Mouse (Mus musculus): ENCODE results near the gene March1.
A peak's percentile ranks its signal among the peaks of the same experiment; 100 is the strongest.

March1 gene

DNA sequence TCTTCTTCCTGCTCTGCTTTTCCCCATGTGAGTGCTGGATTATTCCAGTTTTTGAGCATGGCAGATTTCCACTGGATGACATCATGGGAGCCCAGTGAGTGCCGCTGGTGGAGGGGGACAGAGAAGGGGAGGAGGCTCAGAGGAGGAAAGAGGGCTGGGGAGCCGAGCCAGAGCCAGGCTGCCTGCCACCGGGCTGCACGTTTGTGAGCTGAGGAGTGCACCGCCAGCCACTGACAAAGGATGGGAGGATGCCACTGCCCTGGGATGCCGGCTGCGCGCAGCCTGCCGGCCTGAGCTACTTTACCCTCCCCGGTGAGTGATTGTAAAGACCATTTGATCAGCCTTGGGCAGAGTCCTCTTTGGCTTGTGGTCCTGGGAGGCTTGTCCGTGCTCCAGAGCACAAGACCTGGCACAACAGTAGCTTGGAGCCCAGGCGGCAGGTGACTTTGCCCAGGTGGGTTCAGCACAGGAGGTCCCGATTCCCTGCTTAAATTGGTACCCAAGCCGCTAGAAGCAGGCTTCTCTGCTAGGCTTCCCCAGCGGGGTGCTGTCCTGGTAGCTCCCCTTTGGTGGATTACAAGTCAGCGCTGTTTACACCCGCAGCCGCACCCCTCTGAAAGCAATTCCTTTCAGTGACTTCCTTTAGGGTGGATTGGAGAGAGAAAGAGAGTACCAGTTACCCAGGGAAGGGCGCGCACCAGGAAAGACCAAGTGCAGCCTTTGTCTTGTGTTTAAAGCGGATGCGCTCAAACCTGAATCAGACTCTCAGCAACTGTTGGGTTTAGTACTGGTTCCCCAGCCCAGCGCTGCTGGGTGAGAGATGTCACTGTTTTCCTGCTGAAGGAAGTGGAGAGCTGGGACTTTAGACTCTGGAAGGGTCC, at the start of gene March1:
TSS of gene March1 (plus strand) at position 30 of the 881 bp plus-strand sequence.
- peak within 1 kb of the TSS; percentile 76 for H3K4me3 ChIP-seq (replicated peaks; ENCODE audit: low read length)
- peaks cover 12% of the 10 kb centered on the region; the same call in 1 of the 2 replicates for H3K4me1 ChIP-seq (replicated peaks; ENCODE audit: low read depth, low read length)
- TF ChIP-seq POU5F1 (IDR thresholded peaks at IDR 0.05; ENCODE audit: borderline replicate concordance, low read length) (no peak), CTCF (conservative IDR thresholded peaks at IDR 0.05; ENCODE audit: low read length) (no peak), NANOG (IDR thresholded peaks at IDR 0.05; ENCODE audit: borderline replicate concordance, low read length) (no peak)
- H3K9me3 ChIP-seq (ENCODE audit: low read length), result no peaks in the 10 kb centered on the region
- H3K27me3 ChIP-seq (ENCODE audit: insufficient read depth, low read length), result peaks cover 23% of the 10 kb centered on the region
- H3K36me3 ChIP-seq (ENCODE audit: insufficient read depth, low read length), result no peaks in the 10 kb centered on the region

DNA sequence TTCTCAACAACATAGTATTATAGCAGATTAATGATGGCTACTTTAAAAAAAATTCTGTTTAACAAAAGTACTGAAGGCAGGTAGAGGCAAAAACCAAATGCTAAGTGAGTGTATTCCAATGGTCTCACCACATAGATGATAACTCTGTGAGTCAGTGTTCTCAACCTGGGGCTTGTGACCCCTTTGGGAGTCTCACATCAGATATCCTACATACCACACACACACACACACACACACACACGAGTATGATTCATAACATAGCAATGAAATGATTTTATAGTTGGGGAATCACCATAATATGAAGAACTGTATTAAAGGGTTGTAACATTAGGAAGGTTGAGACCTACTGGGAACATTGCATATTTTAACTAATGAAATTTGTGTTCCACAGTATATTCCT, 30.8 kb upstream of the March1 start:
- Histone ChIP-seq H3K9me3 (ENCODE audit: low read length) (no peaks in the 10 kb centered on the region), H3K4me1 (replicated peaks; ENCODE audit: low read depth, low read length) (no peaks in the 10 kb centered on the region), H3K36me3 (ENCODE audit: insufficient read depth, low read length) (no peaks in the 10 kb centered on the region), H3K4me3 (replicated peaks; ENCODE audit: low read length) (no peak overlapping the region), H3K27me3 (ENCODE audit: insufficient read depth, low read length) (no peaks in the 10 kb centered on the region)
- no peak for TF ChIP-seq NANOG (IDR thresholded peaks at IDR 0.05; ENCODE audit: borderline replicate concordance, low read length)
- no peak for TF ChIP-seq POU5F1 (IDR thresholded peaks at IDR 0.05; ENCODE audit: borderline replicate concordance, low read length)
- TF ChIP-seq CTCF (conservative IDR thresholded peaks at IDR 0.05; ENCODE audit: low read length), result no peak

DNA sequence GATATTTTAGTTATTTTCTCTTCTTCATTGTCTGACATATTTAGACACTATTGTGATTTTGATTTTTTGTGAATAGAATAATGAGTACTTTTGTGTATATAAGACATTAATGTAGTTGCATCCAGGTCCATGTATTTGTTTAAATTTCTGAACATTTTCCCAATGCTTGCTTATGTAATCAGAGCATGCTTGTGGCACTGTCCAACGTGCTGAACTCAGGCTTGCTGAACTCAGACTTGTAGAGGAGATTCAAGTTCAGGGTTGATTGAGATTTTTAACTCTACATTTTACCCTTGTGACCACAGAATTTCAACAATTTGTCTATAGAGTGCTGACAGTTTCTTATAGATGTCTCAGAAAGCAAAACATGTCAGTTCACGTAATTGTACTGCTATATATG, 14.5 kb upstream of the March1 start:
- no peak overlapping the region for H3K4me3 ChIP-seq (replicated peaks; ENCODE audit: low read length)
- no peak for TF ChIP-seq CTCF (conservative IDR thresholded peaks at IDR 0.05; ENCODE audit: low read length)
- no peak for TF ChIP-seq POU5F1 (IDR thresholded peaks at IDR 0.05; ENCODE audit: borderline replicate concordance, low read length)
- no peak for TF ChIP-seq NANOG (IDR thresholded peaks at IDR 0.05; ENCODE audit: borderline replicate concordance, low read length)

DNA sequence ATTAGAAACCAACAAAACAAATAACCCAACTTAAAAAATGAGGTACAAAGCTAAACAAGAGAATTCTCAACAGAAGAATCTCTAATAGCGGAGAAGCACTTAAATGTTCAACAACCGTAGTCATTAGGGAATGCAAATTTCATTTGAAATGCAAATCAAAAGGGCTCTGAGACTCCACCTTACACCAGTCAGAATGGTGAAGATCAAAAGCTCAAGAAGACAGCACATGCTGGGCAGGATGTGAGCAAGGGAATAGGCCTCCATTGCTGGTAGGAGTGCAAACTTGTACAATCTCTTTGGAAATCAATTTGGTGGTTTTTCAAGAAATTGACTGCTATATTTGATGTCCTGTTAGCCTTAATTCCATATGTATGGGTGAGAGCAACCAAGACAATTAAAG, 8.2 kb upstream of the March1 start:
- Histone ChIP-seq H3K4me3 (replicated peaks; ENCODE audit: low read length) (no peak overlapping the region), H3K4me1 (replicated peaks; ENCODE audit: low read depth, low read length) (0 out of 2 replicates have a peak, but pooled peaks cover 5% of the 10 kb centered on the region), H3K9me3 (ENCODE audit: low read length) (no peaks in the 10 kb centered on the region), H3K36me3 (ENCODE audit: insufficient read depth, low read length) (no peaks in the 10 kb centered on the region), H3K27me3 (ENCODE audit: insufficient read depth, low read length) (no peaks in the 10 kb centered on the region)
- TF ChIP-seq NANOG (IDR thresholded peaks at IDR 0.05; ENCODE audit: borderline replicate concordance, low read length) (peak; percentile 53; the same call in 1 of the 2 replicates), CTCF (conservative IDR thresholded peaks at IDR 0.05; ENCODE audit: low read length) (no peak)

More for the DNA sequence above, 14.5 kb upstream of the March1 start:
- no peaks in the 10 kb centered on the region for H3K4me1 ChIP-seq (replicated peaks; ENCODE audit: low read depth, low read length)
- no peaks in the 10 kb centered on the region for H3K9me3 ChIP-seq (ENCODE audit: low read length)
- H3K27me3 ChIP-seq (ENCODE audit: insufficient read depth, low read length), result no peaks in the 10 kb centered on the region
- no peaks in the 10 kb centered on the region for H3K36me3 ChIP-seq (ENCODE audit: insufficient read depth, low read length)

DNA sequence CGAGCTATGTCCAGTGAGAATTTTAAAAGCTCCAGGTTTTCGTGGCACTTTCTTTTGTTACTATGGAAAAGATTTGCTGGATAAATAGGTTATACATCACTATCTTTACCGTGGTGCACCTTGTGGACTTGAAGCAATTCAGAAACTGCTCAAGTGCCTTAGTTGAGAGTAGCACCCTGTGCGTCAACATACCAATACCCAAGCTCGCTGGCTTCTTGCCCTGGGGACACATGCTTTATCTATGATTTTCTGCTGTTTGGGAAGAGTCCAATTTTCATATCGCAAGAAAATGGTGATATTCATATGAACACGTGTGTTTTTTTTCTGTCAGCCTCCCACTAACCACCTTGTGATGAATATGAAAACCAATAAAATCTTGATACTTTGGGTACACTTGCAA, 1.3 kb downstream of the March1 start:
- H3K36me3 ChIP-seq (ENCODE audit: insufficient read depth, low read length), result no peaks in the 10 kb centered on the region
- peaks cover 23% of the 10 kb centered on the region for H3K27me3 ChIP-seq (ENCODE audit: insufficient read depth, low read length)
- H3K4me3 ChIP-seq (replicated peaks; ENCODE audit: low read length), result peak overlapping the region; percentile 76; the same call in 1 of the 2 replicates
- TF ChIP-seq POU5F1 (IDR thresholded peaks at IDR 0.05; ENCODE audit: borderline replicate concordance, low read length) (no peak), NANOG (IDR thresholded peaks at IDR 0.05; ENCODE audit: borderline replicate concordance, low read length) (no peak), CTCF (conservative IDR thresholded peaks at IDR 0.05; ENCODE audit: low read length) (no peak)
- H3K4me1 ChIP-seq (replicated peaks; ENCODE audit: low read depth, low read length), result peaks cover 12% of the 10 kb centered on the region; the same call in 1 of the 2 replicates
- no peaks in the 10 kb centered on the region for H3K9me3 ChIP-seq (ENCODE audit: low read length)

DNA sequence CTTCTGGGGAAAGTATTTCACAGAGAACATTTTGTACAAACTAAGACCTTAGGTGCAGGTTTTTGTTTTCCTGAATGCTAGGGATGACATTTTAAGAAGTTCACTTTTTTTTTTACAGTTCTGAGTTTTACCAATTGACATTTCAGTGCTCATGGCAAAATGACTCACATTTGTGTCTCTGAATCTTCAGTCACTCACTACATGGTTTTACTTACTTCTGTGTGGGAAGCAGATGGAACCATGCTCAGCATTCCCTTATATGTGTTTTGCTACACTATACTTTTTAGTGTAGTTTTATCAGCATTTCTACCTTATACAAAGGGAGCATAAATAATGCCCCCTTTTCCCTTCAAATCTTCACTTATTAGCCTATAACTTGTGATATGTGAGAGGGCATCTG, 27.2 kb downstream of the March1 start:
- Histone ChIP-seq H3K4me1 (replicated peaks; ENCODE audit: low read depth, low read length) (no peaks in the 10 kb centered on the region), H3K27me3 (ENCODE audit: insufficient read depth, low read length) (no peaks in the 10 kb centered on the region), H3K36me3 (ENCODE audit: insufficient read depth, low read length) (no peaks in the 10 kb centered on the region), H3K9me3 (ENCODE audit: low read length) (no peaks in the 10 kb centered on the region), H3K4me3 (replicated peaks; ENCODE audit: low read length) (no peak overlapping the region)
- TF ChIP-seq NANOG (IDR thresholded peaks at IDR 0.05; ENCODE audit: borderline replicate concordance, low read length) (no peak), CTCF (conservative IDR thresholded peaks at IDR 0.05; ENCODE audit: low read length) (no peak), POU5F1 (IDR thresholded peaks at IDR 0.05; ENCODE audit: borderline replicate concordance, low read length) (no peak)

DNA sequence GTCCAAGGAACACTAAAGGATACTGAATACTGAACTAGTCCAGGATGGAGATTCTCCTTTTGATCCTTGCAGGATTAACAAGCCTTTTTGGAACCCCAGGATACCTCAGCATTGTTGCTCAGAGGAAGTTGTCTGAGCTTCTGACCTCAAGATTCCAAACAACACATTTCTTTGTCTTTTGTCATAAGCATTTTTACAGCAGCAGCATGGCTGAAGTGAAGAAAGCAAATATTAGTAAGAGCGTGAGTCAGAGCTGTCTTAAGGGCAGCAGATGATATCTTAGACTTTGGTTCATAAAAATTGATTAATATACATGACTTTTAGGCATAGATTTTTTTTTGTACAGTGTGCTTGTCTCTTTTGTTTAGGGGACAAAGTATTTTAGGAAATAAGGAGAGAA, 27.8 kb downstream of the March1 start:
- H3K36me3 ChIP-seq (ENCODE audit: insufficient read depth, low read length), result no peaks in the 10 kb centered on the region
- no peaks in the 10 kb centered on the region for H3K9me3 ChIP-seq (ENCODE audit: low read length)
- no peaks in the 10 kb centered on the region for H3K27me3 ChIP-seq (ENCODE audit: insufficient read depth, low read length)
- no peaks in the 10 kb centered on the region for H3K4me1 ChIP-seq (replicated peaks; ENCODE audit: low read depth, low read length)
- TF ChIP-seq CTCF (conservative IDR thresholded peaks at IDR 0.05; ENCODE audit: low read length) (no peak), POU5F1 (IDR thresholded peaks at IDR 0.05; ENCODE audit: borderline replicate concordance, low read length) (no peak), NANOG (IDR thresholded peaks at IDR 0.05; ENCODE audit: borderline replicate concordance, low read length) (no peak)
- H3K4me3 ChIP-seq (replicated peaks; ENCODE audit: low read length), result no peak overlapping the region

DNA sequence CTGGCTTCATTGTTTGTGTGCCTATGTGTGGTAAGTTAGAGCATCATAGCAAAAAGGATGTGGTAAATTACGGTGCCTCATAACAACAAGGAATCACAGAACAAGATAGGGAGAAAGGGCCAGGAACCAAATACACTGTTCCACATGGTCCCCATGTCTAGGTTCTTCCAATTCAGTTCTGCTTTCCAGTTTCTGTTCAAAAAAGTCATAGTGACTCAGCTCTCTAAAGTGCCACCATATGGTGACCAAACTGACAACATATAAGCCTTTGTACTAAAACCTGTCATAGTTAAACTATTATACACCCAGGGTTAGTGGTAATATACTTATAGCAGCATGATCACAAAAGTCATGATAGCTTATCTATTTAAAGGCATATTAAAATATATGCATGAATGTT, 28.2 kb downstream of the March1 start:
- Histone ChIP-seq H3K36me3 (ENCODE audit: insufficient read depth, low read length) (no peaks in the 10 kb centered on the region), H3K27me3 (ENCODE audit: insufficient read depth, low read length) (no peaks in the 10 kb centered on the region), H3K4me1 (replicated peaks; ENCODE audit: low read depth, low read length) (no peaks in the 10 kb centered on the region), H3K9me3 (ENCODE audit: low read length) (no peaks in the 10 kb centered on the region), H3K4me3 (replicated peaks; ENCODE audit: low read length) (no peak overlapping the region)
- no peak for TF ChIP-seq NANOG (IDR thresholded peaks at IDR 0.05; ENCODE audit: borderline replicate concordance, low read length)
- no peak for TF ChIP-seq POU5F1 (IDR thresholded peaks at IDR 0.05; ENCODE audit: borderline replicate concordance, low read length)
- no peak for TF ChIP-seq CTCF (conservative IDR thresholded peaks at IDR 0.05; ENCODE audit: low read length)

Data from E14TG2a.4 (cell line).